Mouse (Mus musculus): Measurements from ENCODE around the gene Serpinc1.

DNA sequence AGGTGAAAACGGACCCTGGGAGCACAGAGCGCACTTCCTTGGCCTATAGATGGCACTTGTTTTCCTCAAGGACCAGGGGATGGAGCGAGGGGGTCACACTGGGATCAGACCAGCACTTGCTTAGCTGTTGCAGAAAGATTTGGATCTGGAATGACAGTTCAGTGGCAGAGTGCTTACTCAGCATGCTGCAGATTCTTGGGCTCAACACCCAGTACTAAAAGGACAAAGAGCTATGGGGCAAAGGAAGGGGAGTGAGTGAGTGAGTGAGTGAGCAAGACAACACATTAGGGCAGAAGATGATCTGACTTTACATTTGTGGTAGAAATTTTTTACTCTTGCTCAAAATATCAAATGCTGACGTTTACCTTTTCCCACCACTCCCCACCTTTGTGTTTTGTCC lies 26.6 kb downstream of the Serpinc1 start:
- no peak for TF ChIP-seq POLR2AphosphoS5 (IDR thresholded peaks at IDR 0.05; ENCODE audit: borderline replicate concordance, low read depth, low read length)
- TF ChIP-seq USF1 (IDR thresholded peaks at IDR 0.05; ENCODE audit: low read depth, low read length): no peak
- no peak for TF ChIP-seq MAFK (IDR thresholded peaks at IDR 0.05; ENCODE audit: borderline replicate concordance, low read depth, low read length)
